Mouse (Mus musculus) cortical plate, adult 2 months (tissue): ENCODE measurements at regions not wholly inside any gene's neighbourhood (a gene's known extent, or its start where the extent isn't known, plus 50 kb on each side); places are given as distances from the start of the nearest gene placed in this dataset.

Experiments used
- CTCF ChIP-seq: fragments of 200-500 bp; IDR thresholded peaks from 2 replicates; pipeline ENCODE4 v1.5.1; 2011; ENCODE audit warnings: mild to moderate bottlenecking, control low read depth, low read length; ENCODE audit not compliant: insufficient read depth; ENCODE audit errors: extremely low read depth
- POLR2A ChIP-seq: fragments of 200-500 bp; IDR thresholded peaks from 2 replicates; pipeline ENCODE4 v1.6.1; 2011; ENCODE audit warnings: mild to moderate bottlenecking, low read length, control low read depth; ENCODE audit not compliant: insufficient read depth; ENCODE audit errors: extremely low read depth

DNA sequence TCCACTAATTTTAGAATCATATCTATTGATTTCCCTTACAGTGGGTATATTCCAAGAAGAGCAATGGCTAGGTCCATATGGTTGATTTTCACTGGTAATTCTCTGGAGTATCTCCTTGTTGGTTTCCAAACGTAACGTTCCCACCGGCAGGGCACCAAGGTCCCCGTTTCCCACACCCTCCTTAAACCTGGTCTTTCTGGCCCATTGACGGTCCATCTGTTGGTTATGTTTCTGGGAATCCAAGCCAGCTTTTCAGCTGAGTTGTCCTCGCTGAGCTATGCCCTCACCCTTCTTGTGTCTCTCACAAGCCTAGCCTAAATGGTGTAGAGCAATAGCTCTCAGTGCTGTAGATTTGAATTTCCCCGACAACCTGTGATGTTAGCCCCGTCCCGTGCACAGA is 162.7 kb upstream of the Lnx1 start:
- TF ChIP-seq POLR2A (no peak), CTCF (no peak)
